Mouse (Mus musculus) pancreas, adult 10 weeks (tissue): Measurements from ENCODE around the gene Uspl1. TPM values are rescaled to one million over a fixed set of nuclear protein-coding genes. Genes with fewer than 3 reads are reported as not detected.

ENCODE experiments used
- polyA plus RNA-seq: library from polyadenylated mRNA; stranded (reverse); fragments of 350-450 nt; fragmentation: Illumina TruSeq; extraction: RNeasy Lipid Tissue Mini Kit (QIAGEN cat#74804); gene quantifications from one replicate; pipeline ENCODE4 v1.2.3, GENCODE M21; 2015; ENCODE audit warnings: low read depth, low replicate concordance; ENCODE audit not compliant: insufficient read depth

Uspl1 gene
- 7.8 TPM for polyA plus RNA-seq

DNA sequence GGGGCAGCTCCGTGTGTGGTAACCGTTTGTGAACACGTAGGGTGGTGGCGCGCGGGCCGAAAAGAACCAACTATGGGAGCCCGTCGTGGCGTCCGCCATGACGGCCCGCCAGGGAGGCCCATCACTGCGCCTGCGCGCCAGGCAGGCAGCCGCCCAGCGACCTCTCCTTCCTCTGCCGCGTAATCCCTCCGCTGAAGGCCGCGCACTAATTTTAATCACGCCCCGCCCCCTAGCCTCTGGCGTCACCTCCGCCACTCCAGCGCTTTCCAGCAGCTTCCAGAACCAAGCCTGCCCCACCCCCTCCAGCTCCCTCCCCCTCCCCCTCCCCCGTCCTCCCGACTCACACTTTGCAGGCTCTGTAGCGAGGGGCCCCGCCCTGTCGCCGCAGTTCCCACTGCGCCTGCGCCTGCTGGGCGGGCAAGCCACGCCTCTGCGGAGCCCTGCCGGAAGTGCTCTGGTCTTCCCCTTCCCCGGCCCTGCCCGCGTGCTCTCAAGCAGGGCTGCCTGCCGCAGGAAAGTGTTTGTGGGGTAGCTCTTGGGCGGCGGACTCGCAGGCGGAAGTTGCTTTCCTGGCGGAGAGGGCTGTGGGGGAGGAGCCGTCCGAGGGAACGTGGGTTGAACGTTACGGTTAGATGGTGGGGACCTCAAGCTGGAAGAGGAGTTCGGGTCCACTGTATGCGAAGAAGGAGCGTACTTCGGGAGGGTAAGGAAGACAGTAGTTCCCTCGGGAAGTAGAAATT, at the start of gene Uspl1, which contains the start of gene Hmgb1:
Uspl1 (plus strand) TSS at position 247 of the 740 bp plus-strand sequence.
Hmgb1 (minus strand) TSS at position 386 of the 740 bp plus-strand sequence.

DNA sequence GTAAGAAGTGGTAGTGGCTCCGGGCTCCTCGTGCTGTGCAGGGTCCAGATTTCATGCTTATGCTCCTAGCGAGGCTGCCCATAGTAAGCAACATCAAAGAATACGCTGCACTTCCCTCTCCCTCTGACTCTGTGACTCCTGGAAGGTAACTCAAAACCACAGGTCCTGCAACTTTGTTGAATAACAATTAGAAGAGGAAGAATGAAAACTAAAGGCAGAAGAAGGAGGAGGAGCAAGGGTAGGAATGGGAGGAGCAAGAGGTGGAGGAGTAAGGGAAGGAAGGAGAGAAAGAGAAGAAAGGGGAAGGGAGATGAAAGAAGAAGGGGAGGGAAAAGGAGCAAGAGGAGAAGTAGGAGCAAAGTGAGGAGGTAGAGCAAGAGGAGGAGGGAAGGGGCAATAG, 80.3 kb downstream of the Uspl1 start, which contains the start of gene Alox5ap:
Alox5ap (plus strand) TSS at position 363 of the 400 bp plus-strand sequence.

Other genes starting within 250 kb of the Uspl1 start
- gene Gm42791, start 189.2 kb upstream of the Uspl1 start, polyA plus RNA-seq: not detected
- gene Hmgb1, start 139 bp downstream of the Uspl1 start, polyA plus RNA-seq: 53.5 TPM
- 5.7 TPM for gene Alox5ap, start 80.4 kb downstream of the Uspl1 start, polyA plus RNA-seq
- 9.8 TPM for gene Medag, start 227.4 kb downstream of the Uspl1 start, polyA plus RNA-seq